Mouse (Mus musculus) small intestine, adult 2 months (tissue): ENCODE measurements at regions not wholly inside any gene's neighbourhood (a gene's known extent, or its start where the extent isn't known, plus 50 kb on each side); places are given as distances from the start of the nearest gene placed in this dataset.

Experiments used
- H3K27ac ChIP-seq: fragments of 200-500 bp; 2 replicates; pipeline ENCODE4 v1.5.1; 2012; ENCODE audit warnings: low read depth, low read length, control low read depth, inconsistent platforms; ENCODE audit not compliant: insufficient read depth
- H3K27me3 ChIP-seq: fragments of 200-500 bp; 2 replicates; pipeline ENCODE4 v1.6.1; 2012; ENCODE audit warnings: mild to moderate bottlenecking, moderate library complexity, low read length, inconsistent platforms; ENCODE audit not compliant: control insufficient read depth, insufficient read depth
- H3K36me3 ChIP-seq: fragments of 200-500 bp; 2 replicates; pipeline ENCODE4 v1.6.1; 2012; ENCODE audit warnings: mild to moderate bottlenecking, low read length, control low read depth, inconsistent platforms; ENCODE audit not compliant: control insufficient read depth, insufficient read depth
- H3K4me1 ChIP-seq: fragments of 200-500 bp; 2 replicates; pipeline ENCODE4 v1.6.1; 2012; ENCODE audit warnings: low read length, inconsistent platforms, mixed read lengths; ENCODE audit not compliant: control insufficient read depth, insufficient read depth, insufficient read length
- H3K4me3 ChIP-seq: fragments of 200-500 bp; 2 replicates; pipeline ENCODE4 v1.5.1; 2012; ENCODE audit warnings: low read depth, mild to moderate bottlenecking, control low read depth, inconsistent platforms, low read length, moderate library complexity
- CTCF ChIP-seq: fragments of 200-500 bp; IDR thresholded peaks from 2 replicates; pipeline ENCODE4 v1.5.1; 2012; ENCODE audit warnings: low read depth, mild to moderate bottlenecking, control low read depth, inconsistent platforms, low read length, moderate library complexity, mixed read lengths; ENCODE audit not compliant: insufficient replicate concordance, insufficient read length; ENCODE audit errors: extremely low read depth
- POLR2A ChIP-seq: fragments of 200-500 bp; IDR thresholded peaks from 2 replicates; pipeline ENCODE4 v1.6.1; 2012; ENCODE audit warnings: low read depth, mild to moderate bottlenecking, control low read depth, inconsistent platforms, low read length, moderate library complexity
- WGBS: fragments of 180-500 bp; shearing (Covaris S2); methylation state at CpG from one replicate; pipeline ENCODE4 v1.1.7; 2018; 5-methylcytosine and 5-hydroxymethylcytosine counted together

- Histone ChIP-seq H3K4me3 (no peak overlapping the region), H3K27ac (no peak overlapping the region), H3K36me3 (no peaks in the 10 kb centered on the region), H3K27me3 (no peaks in the 10 kb centered on the region), H3K4me1 (no peaks in the 10 kb centered on the region)
- 52% methylated on average over 2 of the region's 2 CpGs for WGBS
- TF ChIP-seq POLR2A (no peak), CTCF (no peak)
Measured at GRCm38 (mm10) chr15:57535514-57535913, 58.1 kb upstream of the Slc22a22 start.
